ENCODE assay signal across 7 mouse cellular contexts in the genomic region with DNA sequence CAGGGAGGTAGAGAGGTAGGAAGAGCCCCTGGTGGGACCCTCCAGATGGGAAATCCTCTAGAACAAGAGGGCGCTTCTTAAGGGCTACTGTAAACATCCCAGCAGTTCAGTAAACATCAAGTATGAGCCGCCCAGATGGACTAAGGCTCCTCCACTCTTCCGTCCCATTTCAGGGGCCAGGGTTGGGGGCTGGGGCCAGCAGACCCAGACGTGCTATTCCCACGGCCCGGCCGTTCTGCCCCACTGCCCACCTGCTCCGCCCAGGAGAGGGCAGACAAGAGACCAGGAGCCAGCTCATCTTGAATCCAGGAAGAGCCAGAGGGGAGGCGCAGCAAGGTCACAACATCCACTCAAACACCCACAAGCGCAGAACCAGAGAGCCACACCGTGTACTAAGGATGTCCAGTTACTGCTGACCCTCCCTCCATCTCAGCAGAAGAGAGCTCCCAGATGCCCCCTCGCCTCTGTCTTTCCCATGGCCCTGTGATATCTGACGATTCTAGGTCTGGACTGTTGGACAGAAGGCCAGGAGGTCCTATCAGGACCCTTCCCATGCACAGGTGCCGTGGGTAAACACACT. TPM values are rescaled to one million over a fixed set of nuclear protein-coding genes. Genes with fewer than 3 reads are reported as not detected.
DNase-seq lines count a peak whose midpoint lies in the region; ATAC-seq and TF ChIP-seq lines count a peak whose summit lies in the region.

No protein-coding gene starts in this region.

- no peaks in the 10 kb centered on the region for H3K9me3 ChIP-seq in forebrain, embryonic 12.5 days
- no peaks in the 10 kb centered on the region for H3K9me3 ChIP-seq in midbrain, postnatal 0 days (ENCODE audit: low read length)

- TF ChIP-seq CTCF in midbrain, postnatal 0 days (IDR thresholded peaks at IDR 0.05): peak; percentile 31

- 0 out of 2 replicates have a peak, but pooled peaks cover 8% of the 10 kb centered on the region for H3K36me3 ChIP-seq in forebrain, embryonic 12.5 days (replicated peaks)
- H3K36me3 ChIP-seq in midbrain, postnatal 0 days (ENCODE audit: insufficient read depth, low read length): peaks cover 19% of the 10 kb centered on the region

- peaks cover 86% of the 10 kb centered on the region for H3K4me1 ChIP-seq in forebrain, embryonic 12.5 days
- peaks cover 26% of the 10 kb centered on the region for H3K4me1 ChIP-seq in midbrain, postnatal 0 days (ENCODE audit: insufficient read depth, low read length)

- 0 out of 2 replicates have a peak overlapping the region, but pooled peaks have one; percentile 5 for H3K4me3 ChIP-seq in forebrain, embryonic 12.5 days (replicated peaks)
- H3K4me3 ChIP-seq in midbrain, postnatal 0 days (ENCODE audit: low read depth, low read length): no peak overlapping the region

- peaks cover 32% of the 10 kb centered on the region for H3K27me3 ChIP-seq in forebrain, embryonic 12.5 days
- H3K27me3 ChIP-seq in midbrain, postnatal 0 days (ENCODE audit: insufficient read depth, low read length): no peaks in the 10 kb centered on the region

- peak; percentile 62 for DNase-seq in embryo, embryonic 11 days
- DNase-seq in kidney, postnatal 25 days: peak; percentile 56 to 75
- DNase-seq in midbrain, postnatal 0 days (ENCODE audit: low spot score): no peak
- no peak for DNase-seq in adrenal gland, postnatal 4 days (ENCODE audit: low spot score in 2 of 2)
- no peak for DNase-seq in left cerebral cortex, postnatal 14 days (ENCODE audit: low spot score in 2 of 2)
- DNase-seq in cerebellum, adult 9-11 months: no peak

- WGBS in forebrain, embryonic 12.5 days: 10% methylated on average over 14 of the region's 14 CpGs
- 25% methylated on average over 14 of the region's 14 CpGs for whole genome bisulfite sequencing in midbrain, postnatal 0 days

- peak; percentile 18; the same call in 1 of the 2 replicates for ATAC-seq in forebrain, embryonic 12.5 days (ENCODE audit: low FRiP score)
- no peak for ATAC-seq in midbrain, postnatal 0 days (ENCODE audit: low FRiP score)

- no peak overlapping the region for H3K9ac ChIP-seq in forebrain, embryonic 12.5 days
- H3K9ac ChIP-seq in midbrain, postnatal 0 days (replicated peaks; ENCODE audit: low read length, poor library complexity, severe bottlenecking): no peak overlapping the region

- H3K27ac ChIP-seq in forebrain, embryonic 12.5 days: peak overlapping the region; percentile 42; the same call in 1 of the 2 replicates
- no peak overlapping the region; the same call in 1 of the 2 replicates for H3K27ac ChIP-seq in midbrain, postnatal 0 days (ENCODE audit: low read depth, low read length)

- intact Hi-C loops in left cerebral cortex, postnatal 14 days (cut with DNase I): no loop called here

- peak overlapping the region; percentile 31 for H3K4me2 ChIP-seq in forebrain, embryonic 12.5 days
- H3K4me2 ChIP-seq in midbrain, postnatal 0 days (ENCODE audit: low read depth, low read length, poor library complexity, severe bottlenecking): no peak overlapping the region; the same call in 1 of the 2 replicates

RNA-seq across cellular contexts. Expression of a gene that starts 11.6 kb away (rescaled TPM):
- 13.2 and 15.2 TPM in 2 replicates for polyA plus RNA-seq in forebrain, embryonic 12.5 days (2016; fragmentation: Nextera tagmentation; extraction: Ambion mirVana)
- 115 and 120 TPM in 2 replicates for total RNA-seq in midbrain, postnatal 0 days (2014; rRNA removed)
- 13.5 and 14.1 TPM in 2 replicates for polyA plus RNA-seq in midbrain, postnatal 0 days (2015; fragmentation: Nextera tagmentation; extraction: Ambion mirVana)
- total RNA-seq in adrenal gland, postnatal 4 days (2021): 10 to 100 TPM; 28.9 to 32.8 TPM
- total RNA-seq in left cerebral cortex, postnatal 14 days (2021): 10 to 100 TPM; 11.7 to 16.2 TPM

RNA-seq across cellular contexts. Expression of a gene that starts 19.2 kb away (rescaled TPM):
- polyA plus RNA-seq in forebrain, embryonic 12.5 days (2016; fragmentation: Nextera tagmentation; extraction: Ambion mirVana): 1.7 and 2.1 TPM in 2 replicates
- 0.52 and 0.55 TPM in 2 replicates for total RNA-seq in midbrain, postnatal 0 days (2014; rRNA removed)
- 2.3 and 2.6 TPM in 2 replicates for polyA plus RNA-seq in midbrain, postnatal 0 days (2015; fragmentation: Nextera tagmentation; extraction: Ambion mirVana)
- total RNA-seq in adrenal gland, postnatal 4 days (2021): 1 to 10 TPM in 1 of 2 experiments, under 1 TPM in 1; 0.73 to 1.6 TPM
- total RNA-seq in left cerebral cortex, postnatal 14 days (2021): under 1 TPM; 0.42 to 0.66 TPM

RNA-seq across cellular contexts. Expression of a gene that starts 29.4 kb away (rescaled TPM):
- polyA plus RNA-seq in forebrain, embryonic 12.5 days (2016; fragmentation: Nextera tagmentation; extraction: Ambion mirVana): 8.5 and 10.6 TPM in 2 replicates
- 70.0 and 94.5 TPM in 2 replicates for total RNA-seq in midbrain, postnatal 0 days (2014; rRNA removed)
- 37.6 and 44.6 TPM in 2 replicates for polyA plus RNA-seq in midbrain, postnatal 0 days (2015; fragmentation: Nextera tagmentation; extraction: Ambion mirVana)
- total RNA-seq in adrenal gland, postnatal 4 days (2021): 10 to 100 TPM; 10.1 to 37.4 TPM
- total RNA-seq in left cerebral cortex, postnatal 14 days (2021): 10 to 100 TPM; 79.5 to 87.1 TPM

Comparison
In these comparisons a context has a peak if more than half of its experiments do, and no peak if none do; other contexts are left out.
1. DNase-seq: peak in embryo, embryonic 11 days (single experiment) and kidney, postnatal 25 days (2 of 2); none in midbrain, postnatal 0 days (single experiment), adrenal gland, postnatal 4 days (0 of 2), left cerebral cortex, postnatal 14 days (0 of 2) and cerebellum, adult 9-11 months (single experiment).